Mouse (Mus musculus): Measurements from ENCODE around the gene Gm21294. TPM values are rescaled to one million over a fixed set of nuclear protein-coding genes. Genes with fewer than 3 reads are reported as not detected.
"Not testable (repeated sequence)": the region's sequence is repeated elsewhere in the genome, so short reads cannot be mapped to it uniquely, and the experiment has no call there.

The Gm21294 gene
- not detected in 2 replicates for polyA plus RNA-seq (2012; rRNA removed)

DNA sequence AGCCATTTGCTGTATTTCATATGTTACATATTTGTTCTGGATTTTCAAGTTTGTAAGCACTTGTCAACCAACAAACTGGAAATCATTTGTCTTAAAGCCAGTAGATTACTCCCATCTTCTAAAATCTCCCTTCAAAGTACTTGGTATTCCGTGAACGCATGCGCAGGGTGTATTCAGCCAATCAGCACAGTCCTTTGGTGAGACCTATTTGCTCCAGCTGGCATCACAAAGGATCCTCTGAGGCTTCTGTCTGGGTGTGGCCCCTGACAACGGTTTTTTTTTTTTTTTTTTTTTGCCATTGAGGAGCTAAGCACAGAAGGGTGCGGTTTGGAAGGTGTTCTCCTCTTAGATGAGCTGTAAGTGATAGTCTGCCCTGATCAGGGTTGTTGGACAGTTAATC is at the start of gene Gm21294:
Gene Gm21294 (plus strand): TSS at position 301 of the 400 bp plus-strand sequence.
- not testable (repeated sequence) for H3K4me1 ChIP-seq (ENCODE audit: control insufficient read depth, insufficient read depth, low read length); H3K27ac ChIP-seq (ENCODE audit: insufficient read depth, low read length); H3K4me3 ChIP-seq (ENCODE audit: insufficient read depth, low read length)

DNA sequence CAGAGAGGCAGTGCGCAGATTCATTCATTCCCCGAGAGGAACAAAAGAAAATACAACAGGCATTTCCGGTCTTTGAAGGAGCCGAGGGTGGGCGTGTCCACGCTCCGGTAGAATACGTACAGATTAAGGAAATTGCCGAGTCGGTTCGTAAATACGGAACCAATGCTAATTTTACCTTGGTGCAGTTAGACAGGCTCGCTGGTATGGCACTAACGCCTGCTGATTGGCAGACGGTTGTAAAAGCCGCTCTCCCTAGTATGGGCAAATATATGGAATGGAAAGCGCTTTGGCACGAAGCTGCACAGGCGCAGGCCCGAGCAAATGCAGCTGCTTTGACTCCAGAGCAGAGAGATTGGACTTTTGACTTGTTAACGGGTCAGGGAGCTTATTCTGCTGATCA is 73.6 kb downstream of the Gm21294 start:
- H3K4me1 ChIP-seq (ENCODE audit: control insufficient read depth, insufficient read depth, low read length); H3K27ac ChIP-seq (ENCODE audit: insufficient read depth, low read length); H3K4me3 ChIP-seq (ENCODE audit: insufficient read depth, low read length): not testable (repeated sequence)
